8 mouse cellular contexts compared by ENCODE assay signal in genomic region chr7:100494415-100494831, GRCm38 (mm10). TPM values are rescaled to one million over a fixed set of nuclear protein-coding genes. Genes with fewer than 3 reads are reported as not detected.
DNase-seq lines count a peak whose midpoint lies in the region; ATAC-seq and TF ChIP-seq lines count a peak whose summit lies in the region.

No protein-coding gene starts in this region.

- H3K79me2 ChIP-seq in myocyte (ENCODE audit: control insufficient read depth, insufficient read depth), result no peaks in the 10 kb centered on the region

- peaks cover 18% of the 10 kb centered on the region for H3K36me3 ChIP-seq in heart, embryonic 11.5 days (ENCODE audit: control insufficient read depth, insufficient read depth, low read length)
- H3K36me3 ChIP-seq in hindbrain, postnatal 0 days (ENCODE audit: insufficient read depth, low read length), result no peaks in the 10 kb centered on the region
- H3K36me3 ChIP-seq in myocyte (ENCODE audit: control insufficient read depth, insufficient read depth), result no peaks in the 10 kb centered on the region

- H3K27ac ChIP-seq in heart, embryonic 11.5 days (ENCODE audit: low read depth, low read length), result peak overlapping the region; percentile 83
- peak overlapping the region; percentile 90; the same call in 1 of the 2 replicates for H3K27ac ChIP-seq in hindbrain, postnatal 0 days

- peak overlapping the region; percentile 75 for H3K9ac ChIP-seq in heart, embryonic 11.5 days (ENCODE audit: low read depth, low read length)
- no peak overlapping the region for H3K9ac ChIP-seq in hindbrain, postnatal 0 days (replicated peaks; ENCODE audit: low read length)

- DNase-seq in heart, adult 8-10 months (ENCODE audit: low spot score), result no peak
- peak; percentile 53 for DNase-seq in ZHBTc4 (ENCODE audit: low read depth, low spot score)
- DNase-seq in hindbrain, postnatal 0 days (ENCODE audit: low spot score), result no peak
- DNase-seq in cerebellum, adult 11 months, result no peak
- no peak for DNase-seq in layer of hippocampus, postnatal 14 days (ENCODE audit: low spot score in 2 of 2)
- DNase-seq in cerebellum, adult 8-10 months, result no peak

- 90% methylated on average over 7 of the region's 7 CpGs for WGBS in heart, embryonic 11.5 days (ENCODE audit: insufficient replicate concordance)
- 84% methylated on average over 7 of the region's 7 CpGs for WGBS in hindbrain, postnatal 0 days

- no peak overlapping the region for H3ac ChIP-seq in myocyte (ENCODE audit: control insufficient read depth, insufficient read length)

- no peak for TF ChIP-seq CTCF in hindbrain, postnatal 0 days (IDR thresholded peaks at IDR 0.05; ENCODE audit: low read depth)

- no peaks in the 10 kb centered on the region for H3K9me3 ChIP-seq in heart, embryonic 11.5 days (replicated peaks; ENCODE audit: control insufficient read depth, low read length)
- H3K9me3 ChIP-seq in hindbrain, postnatal 0 days (ENCODE audit: low read length), result no peaks in the 10 kb centered on the region

- ATAC-seq in heart, embryonic 11.5 days (replicated peaks; ENCODE audit: insufficient number of reproducible peaks, low FRiP score, low TSS enrichment), result no peak
- no peak for ATAC-seq in hindbrain, postnatal 0 days

- peak overlapping the region; percentile 98 for H3K4me2 ChIP-seq in heart, embryonic 11.5 days
- peak overlapping the region; percentile 70 for H3K4me2 ChIP-seq in hindbrain, postnatal 0 days (ENCODE audit: low read depth, low read length)
- H3K4me2 ChIP-seq in myocyte (ENCODE audit: low read depth), result peak overlapping the region; percentile 92

- H3K4me3 ChIP-seq in heart, embryonic 11.5 days (ENCODE audit: low read depth, low read length), result peak overlapping the region; percentile 61
- H3K4me3 ChIP-seq in hindbrain, postnatal 0 days (ENCODE audit: low read length), result 0 out of 2 replicates have a peak overlapping the region, but pooled peaks have one; percentile 2
- peak overlapping the region; percentile 38 for H3K4me3 ChIP-seq in myocyte

- H3K27me3 ChIP-seq in heart, embryonic 11.5 days (ENCODE audit: control insufficient read depth, insufficient read depth, low read length), result no peaks in the 10 kb centered on the region
- no peaks in the 10 kb centered on the region for H3K27me3 ChIP-seq in hindbrain, postnatal 0 days (ENCODE audit: insufficient read depth, low read length)
- no peaks in the 10 kb centered on the region for H3K27me3 ChIP-seq in myocyte (ENCODE audit: control insufficient read depth, insufficient read depth, insufficient read length)

- peaks cover 23% of the 10 kb centered on the region for H3K4me1 ChIP-seq in heart, embryonic 11.5 days (ENCODE audit: control insufficient read depth, insufficient read depth, low read length)
- peaks cover 13% of the 10 kb centered on the region; the same call in 1 of the 2 replicates for H3K4me1 ChIP-seq in hindbrain, postnatal 0 days (ENCODE audit: insufficient read depth, low read length)

- TF ChIP-seq POLR2A in myocyte (IDR thresholded peaks at IDR 0.05; ENCODE audit: insufficient read length, low read depth), result no peak

TF ChIP-seq in myocyte, 11 proteins besides CTCF, POLR2A, EP300 and RAD21:
- TF ChIP-seq MYOD1 (IDR thresholded peaks at IDR 0.05; ENCODE audit: control insufficient read depth in 1 of 3, insufficient read length in 2 of 3, low read depth in 2 of 3), result no peak
- TF ChIP-seq TCF3 (IDR thresholded peaks at IDR 0.05; ENCODE audit: insufficient read length, low read depth), result no peak
- TF ChIP-seq CEBPB (IDR thresholded peaks at IDR 0.05; ENCODE audit: insufficient read depth, poor library complexity, severe bottlenecking), result no peak
- no peak for TF ChIP-seq E2F4 (IDR thresholded peaks at IDR 0.05; ENCODE audit: insufficient read depth)
- no peak for TF ChIP-seq SRF (IDR thresholded peaks at IDR 0.05; ENCODE audit: control insufficient read depth, insufficient read length, low read depth)
- no peak for TF ChIP-seq USF1 (IDR thresholded peaks at IDR 0.05; ENCODE audit: low read depth)
- TF ChIP-seq REST (IDR thresholded peaks at IDR 0.05; ENCODE audit: insufficient read depth, insufficient read length), result no peak
- TF ChIP-seq TCF12 (IDR thresholded peaks at IDR 0.05; ENCODE audit: insufficient read depth, poor library complexity, severe bottlenecking), result no peak
- TF ChIP-seq POLR2AphosphoS2 (IDR thresholded peaks at IDR 0.05; ENCODE audit: insufficient read length, low read depth), result no peak
- TF ChIP-seq MYOG (IDR thresholded peaks at IDR 0.05; ENCODE audit: control insufficient read depth in 1 of 3, insufficient read depth in 1 of 3, insufficient read length in 2 of 3, low read depth in 2 of 3), result no peak
- TF ChIP-seq MAX (IDR thresholded peaks at IDR 0.05; ENCODE audit: low read depth), result no peak

RNA-seq across cellular contexts. Expression of gene Ucp2, which starts 1.3 kb away (rescaled TPM):
- 216 and 245 TPM in 2 replicates for polyA plus RNA-seq in heart, embryonic 11.5 days (2014; fragmentation: Nextera tagmentation; extraction: Ambion mirVana)
- 100 to 1,000 TPM; 165 to 276 (median 226) TPM for total RNA-seq in heart, adult 8-10 months (2022)
- 70.5 and 101 TPM in 2 replicates for total RNA-seq in hindbrain, postnatal 0 days (2014; rRNA removed)
- polyA plus RNA-seq in hindbrain, postnatal 0 days (2015; fragmentation: Nextera tagmentation; extraction: Ambion mirVana), result 112 and 113 TPM in 2 replicates
- polyA plus RNA-seq in myocyte (2012; fragmentation: generic; extraction: Trizol), result 387 TPM
- total RNA-seq in layer of hippocampus, postnatal 14 days (2021), result 10 to 100 TPM; 75.7 to 85.9 TPM

RNA-seq across cellular contexts. Expression of gene Dnajb13, which starts 20.3 kb away (rescaled TPM):
- 0.19 and 0.21 TPM in 2 replicates for polyA plus RNA-seq in heart, embryonic 11.5 days (2014; fragmentation: Nextera tagmentation; extraction: Ambion mirVana)
- under 1 TPM in 1 of 4 experiments, not detected in 3; 0.50 TPM for total RNA-seq in heart, adult 8-10 months (2022)
- total RNA-seq in hindbrain, postnatal 0 days (2014; rRNA removed), result 3.9 and 7.1 TPM in 2 replicates
- 6.4 and 7.2 TPM in 2 replicates for polyA plus RNA-seq in hindbrain, postnatal 0 days (2015; fragmentation: Nextera tagmentation; extraction: Ambion mirVana)
- polyA plus RNA-seq in myocyte (2012; fragmentation: generic; extraction: Trizol), result 0.46 TPM
- 1 to 10 TPM in 1 of 2 experiments, under 1 TPM in 1; 0.62 to 1.0 TPM for total RNA-seq in layer of hippocampus, postnatal 14 days (2021)

RNA-seq across cellular contexts. Expression of gene Ucp3, which starts 21.6 kb away (rescaled TPM):
- not detected in 2 replicates for polyA plus RNA-seq in heart, embryonic 11.5 days (2014; fragmentation: Nextera tagmentation; extraction: Ambion mirVana)
- 10 to 100 TPM; 20.7 to 55.8 (median 48.5) TPM for total RNA-seq in heart, adult 8-10 months (2022)
- total RNA-seq in hindbrain, postnatal 0 days (2014; rRNA removed), result 0.10 and 0.11 TPM in 2 replicates
- 0.16 TPM in 2 replicates for polyA plus RNA-seq in hindbrain, postnatal 0 days (2015; fragmentation: Nextera tagmentation; extraction: Ambion mirVana)
- 2.2 TPM for polyA plus RNA-seq in myocyte (2012; fragmentation: generic; extraction: Trizol)
- total RNA-seq in layer of hippocampus, postnatal 14 days (2021), result 1 to 10 TPM; 1.3 to 1.6 TPM

RNA-seq across cellular contexts. Expression of gene Coa4, which starts 42.4 kb away (rescaled TPM):
- polyA plus RNA-seq in heart, embryonic 11.5 days (2014; fragmentation: Nextera tagmentation; extraction: Ambion mirVana), result 24.4 and 27.0 TPM in 2 replicates
- total RNA-seq in heart, adult 8-10 months (2022), result 10 to 100 TPM; 14.3 to 19.9 (median 17.6) TPM
- 2.8 and 7.6 TPM in 2 replicates for total RNA-seq in hindbrain, postnatal 0 days (2014; rRNA removed)
- 4.9 and 6.2 TPM in 2 replicates for polyA plus RNA-seq in hindbrain, postnatal 0 days (2015; fragmentation: Nextera tagmentation; extraction: Ambion mirVana)
- polyA plus RNA-seq in myocyte (2012; fragmentation: generic; extraction: Trizol), result 15.5 TPM
- total RNA-seq in layer of hippocampus, postnatal 14 days (2021), result 10 to 100 TPM in 1 of 2 experiments, 1 to 10 TPM in 1; 7.6 to 10.6 TPM

Comparison
In these comparisons a context has a peak if more than half of its experiments do, and no peak if none do; other contexts are left out.
1. H3K4me3 ChIP-seq: peak in every context shown above with its lines; median percentile 61 in heart, embryonic 11.5 days; 38 in myocyte; 2 in hindbrain, postnatal 0 days.
2. RNA of gene Ucp3, which starts 21.6 kb away (total RNA-seq): 20.7 to 55.8 TPM in heart, adult 8-10 months; 1.3 to 1.6 TPM in layer of hippocampus, postnatal 14 days and 0.10 to 0.11 TPM in hindbrain, postnatal 0 days; every median in the first group is over 4 times any median in the second.
3. Peak in every context shown above with its lines, with median percentiles within 50 percentile points of each other: H3K4me2 ChIP-seq.